Mouse (Mus musculus) heart, postnatal 25 days (tissue): Measurements from ENCODE around the gene Tmem117. TPM values are rescaled to one million over a fixed set of nuclear protein-coding genes. Genes with fewer than 3 reads are reported as not detected.

Source experiments
- DNase-seq: peaks from one replicate; pipeline ENCODE4 v3.0.0; 2022; ENCODE audit warnings: low spot score
- intact Hi-C: fragments of 180-260 bp; cut with DNase I; formaldehyde crosslinking; loops from one replicate; pipeline ENCODE4 v1.15.1; 2025
- total RNA-seq, 2 experiments: library from RNA; stranded (reverse); gene quantifications; 2 replicates each; pipeline ENCODE4 v1.2.3; 2021

The Tmem117 gene
- total RNA-seq, 2 experiments from 2014 or later: 13.4 to 17.2 TPM

DNA sequence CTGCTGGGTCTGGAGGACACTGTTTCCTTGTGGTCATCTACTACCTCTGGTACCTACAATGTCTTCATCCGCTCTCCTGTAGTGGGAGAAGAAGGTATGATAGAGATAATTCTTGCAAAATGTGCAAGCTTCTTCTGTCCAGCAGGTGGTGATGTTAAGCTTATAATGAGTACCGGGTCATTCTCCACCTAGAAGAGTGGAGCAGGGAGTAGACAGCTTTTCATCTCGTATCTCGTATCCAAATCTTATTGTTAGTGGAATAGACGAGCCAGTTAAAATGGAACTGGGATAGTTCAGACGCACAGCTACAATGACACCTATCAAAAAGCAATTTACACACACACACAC is 60.8 kb downstream of the Tmem117 start:
- DNase-seq: no peak
- intact Hi-C loops: no loop called here

DNA sequence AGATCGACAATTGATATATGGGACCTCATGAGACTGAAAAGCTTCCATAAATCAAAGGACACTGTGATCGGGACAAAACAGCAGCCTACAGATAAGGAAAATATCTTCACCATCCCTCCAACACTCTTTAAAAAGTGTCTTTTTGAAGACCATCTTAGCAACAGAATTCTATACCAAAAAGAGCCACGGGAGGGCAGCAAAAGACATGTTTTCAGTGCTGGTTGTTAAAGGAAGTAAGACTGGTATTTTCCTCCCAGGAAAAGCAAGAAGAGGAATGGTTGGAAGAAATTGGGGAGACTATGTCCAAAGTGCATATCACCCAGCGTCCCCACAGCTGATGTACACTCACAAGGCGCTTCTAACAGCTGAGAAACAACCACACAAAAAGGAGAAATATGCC is 93.7 kb downstream of the Tmem117 start:
- intact Hi-C loops: loop anchor here (2.0 kb wide), 1 partner anchor 852 kb away; no protein-coding TSS in a partner anchor
- no peak for DNase-seq

DNA sequence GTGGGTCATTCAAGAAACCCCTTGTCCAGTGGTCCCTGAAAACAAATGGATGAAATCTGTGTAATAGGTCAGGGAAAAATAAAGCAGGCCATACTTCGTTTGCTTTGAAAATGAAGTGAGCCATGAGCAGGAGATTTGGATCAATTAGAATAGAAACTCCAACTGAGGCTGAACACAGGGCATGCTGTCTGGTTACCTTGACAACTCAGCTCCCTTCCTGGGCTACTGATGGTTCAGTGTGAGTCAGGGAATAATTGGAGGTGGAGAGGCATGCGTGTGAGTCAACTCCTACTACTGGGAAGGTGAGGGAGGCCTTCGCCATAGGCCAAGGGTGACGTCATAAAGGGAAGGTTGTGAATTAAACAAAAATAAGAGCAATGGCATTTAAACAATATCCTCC is 103.1 kb downstream of the Tmem117 start:
- intact Hi-C loops: no loop called here
- DNase-seq: no peak

DNA sequence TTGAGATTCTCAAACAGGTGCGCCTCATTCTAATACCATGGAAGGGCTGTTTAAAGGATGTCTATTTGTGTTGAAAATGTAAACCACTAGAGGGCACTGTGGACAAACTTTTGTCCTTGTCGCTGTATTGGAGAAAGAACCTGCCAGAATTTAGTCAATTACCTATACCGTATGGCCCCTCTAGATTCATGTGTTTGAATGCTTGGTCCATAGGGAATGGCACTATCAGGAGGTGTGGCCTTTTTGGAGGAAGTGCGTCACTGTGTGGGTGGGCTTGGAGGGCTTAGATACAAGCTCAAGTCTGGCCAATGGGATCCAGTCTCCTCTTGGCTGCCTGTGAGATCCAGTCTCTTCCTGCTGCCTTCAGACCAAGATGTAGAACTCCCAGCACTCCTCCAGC is 140.2 kb downstream of the Tmem117 start:
- intact Hi-C loops: loop anchor here (2.0 kb wide), 1 partner anchor 806 kb away; no protein-coding TSS in a partner anchor
- no peak for DNase-seq

DNA sequence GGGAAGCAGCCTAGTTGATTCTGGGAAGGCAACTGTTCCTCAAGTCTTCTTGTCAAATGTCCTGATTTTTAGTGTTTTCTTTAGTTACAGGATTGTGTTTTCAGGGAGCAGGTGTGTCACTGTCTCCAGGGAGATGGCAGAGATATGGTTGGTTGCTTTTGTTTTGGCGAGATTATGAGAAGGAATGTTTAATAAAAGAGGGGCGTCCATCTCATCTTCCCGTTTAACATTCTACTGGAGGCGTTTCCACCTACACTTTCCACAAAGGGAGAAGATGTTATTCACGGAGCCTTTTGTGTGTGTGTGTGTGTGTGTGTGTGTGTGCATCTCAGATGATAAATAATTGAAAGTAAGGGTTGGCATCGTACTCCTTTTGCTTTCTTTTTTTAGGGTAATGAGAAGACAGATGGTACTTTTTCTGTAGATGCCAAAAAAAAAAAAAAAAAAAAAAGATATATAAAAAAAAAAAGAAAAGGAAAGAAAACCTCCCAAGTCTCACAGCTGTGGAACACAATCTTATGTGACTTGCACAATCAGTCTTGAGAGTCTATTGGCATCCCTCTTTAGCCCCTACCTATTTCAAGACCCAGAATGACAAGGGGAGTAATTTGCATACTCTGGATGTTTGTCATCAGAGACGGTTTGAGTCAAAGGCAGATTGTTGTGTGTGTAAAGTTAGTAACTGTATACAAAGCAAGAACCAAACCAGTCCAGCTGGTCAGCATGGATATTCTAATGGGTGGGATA is 142.0 kb downstream of the Tmem117 start:
- intact Hi-C loops: no loop called here
- DNase-seq: no peak

DNA sequence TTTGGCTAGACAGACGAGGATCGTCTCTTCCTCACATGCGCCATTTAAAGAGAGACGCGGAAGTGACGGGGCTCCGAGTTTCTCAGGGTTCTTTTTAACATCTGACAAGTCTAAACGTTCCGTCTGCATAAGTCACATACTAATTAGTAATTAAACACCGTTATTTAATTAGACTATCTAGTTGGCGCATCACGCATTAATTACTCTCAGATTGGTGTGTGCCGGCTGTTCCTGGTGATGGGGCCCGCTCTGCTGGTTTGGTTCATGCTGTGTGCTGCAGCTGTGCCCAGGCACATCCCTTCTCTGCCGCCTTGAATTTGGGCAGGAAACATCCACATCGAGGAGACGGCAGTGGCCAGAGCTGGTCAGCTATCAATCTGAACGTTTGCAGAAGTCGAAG is 142.7 kb downstream of the Tmem117 start:
- intact Hi-C loops: no loop called here
- no peak for DNase-seq

DNA sequence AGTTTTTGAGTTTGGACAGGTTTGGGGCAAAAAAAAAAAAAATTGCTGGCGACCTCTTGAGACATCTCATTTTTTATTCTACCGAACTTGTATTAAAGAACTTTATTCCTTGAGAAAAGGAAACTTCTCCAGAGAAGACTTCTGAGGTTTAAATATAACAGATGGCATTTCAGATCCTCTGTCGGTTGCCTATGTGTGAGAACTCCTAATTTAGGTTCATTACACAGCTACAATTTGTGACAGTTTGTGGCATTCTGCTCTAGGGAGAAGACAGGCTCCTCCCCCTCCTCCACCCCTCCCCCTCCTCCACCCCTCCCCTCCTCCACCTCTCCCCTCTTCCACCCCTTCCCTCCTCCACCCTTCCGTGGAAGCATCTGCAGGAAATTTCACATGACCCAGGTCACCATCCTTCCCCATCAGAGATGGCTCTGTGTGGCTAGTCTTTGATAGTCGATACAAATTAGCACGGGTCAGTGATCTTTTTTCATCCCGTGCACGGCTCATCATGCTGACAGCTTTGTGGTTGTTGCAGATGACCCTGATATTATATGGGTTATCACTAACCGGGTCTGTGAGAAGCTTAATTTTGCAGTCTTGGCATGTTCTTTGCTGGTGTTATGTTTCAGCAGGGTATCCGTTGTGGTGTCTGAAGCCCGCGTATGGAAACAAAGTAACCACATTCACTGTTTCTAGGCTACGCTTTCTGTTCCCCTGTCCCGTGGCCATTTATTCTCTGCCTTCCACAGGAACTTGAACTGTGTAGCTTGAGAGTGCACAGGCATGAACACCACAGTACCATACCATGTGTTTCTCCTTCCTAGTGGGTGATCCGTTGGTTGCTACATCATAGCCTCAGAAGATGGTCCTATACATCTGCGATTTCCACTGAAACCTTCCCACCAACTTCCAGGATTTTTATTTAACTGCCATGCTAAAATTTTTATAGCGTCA is 147.4 kb downstream of the Tmem117 start:
- intact Hi-C loops: no loop called here
- no peak for DNase-seq

DNA sequence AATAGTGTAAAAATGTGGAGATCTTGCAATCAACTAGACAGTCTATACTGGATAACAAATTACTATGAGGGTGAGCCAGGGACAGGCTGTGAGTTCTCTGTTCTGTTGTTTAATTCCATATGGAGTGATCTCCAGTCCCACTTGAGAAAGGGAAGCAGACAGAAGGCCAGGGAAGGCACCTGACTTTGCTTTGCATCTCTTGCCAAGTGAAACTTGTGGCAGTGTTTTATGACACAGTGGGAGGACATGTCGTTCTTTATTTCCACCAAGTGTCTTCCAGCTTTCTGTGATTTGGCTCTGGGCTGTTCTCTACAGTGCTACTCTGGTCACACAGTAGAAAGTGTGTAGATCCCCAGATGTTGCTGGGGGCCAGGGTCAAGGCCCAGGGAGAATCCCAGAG is 152.5 kb downstream of the Tmem117 start:
- no peak for DNase-seq
- intact Hi-C loops: no loop called here

DNA sequence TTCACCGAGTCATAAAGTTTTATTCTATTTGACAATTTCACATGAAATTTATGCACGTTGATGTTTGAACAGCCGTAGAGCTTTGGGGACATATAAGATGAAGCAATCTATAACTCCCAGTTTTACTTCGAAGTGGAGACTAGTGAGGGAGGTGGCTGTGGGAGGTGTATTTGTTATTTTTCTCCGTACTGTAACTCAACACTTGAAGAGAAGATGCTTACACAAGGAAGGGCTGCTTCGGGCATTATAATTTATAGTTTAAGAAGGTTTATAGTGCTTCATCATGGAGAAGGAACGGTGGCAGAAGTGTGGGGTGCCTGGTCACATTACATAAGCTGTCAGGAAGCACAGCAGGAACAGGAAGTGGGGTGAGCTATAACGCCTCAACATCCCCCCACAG is 164.4 kb downstream of the Tmem117 start:
- no peak for DNase-seq

DNA sequence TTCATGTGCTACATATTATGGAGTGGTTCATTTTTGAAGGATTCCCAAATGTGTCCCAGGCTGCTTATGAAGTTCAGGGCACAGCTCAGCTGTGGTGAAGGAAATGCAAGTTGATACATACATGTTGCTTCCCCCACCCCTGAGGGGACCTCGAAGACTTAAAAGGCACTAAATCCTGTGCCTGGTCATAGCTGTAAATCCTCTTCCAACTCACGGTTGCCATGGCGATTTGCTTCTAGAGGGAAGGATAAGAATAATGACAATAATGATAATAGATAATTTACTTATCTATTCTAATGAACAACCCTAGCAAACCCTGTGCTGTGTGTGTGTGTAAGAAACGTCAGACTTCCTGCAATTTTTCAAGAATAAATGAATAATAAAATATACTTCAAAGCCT is 166.5 kb downstream of the Tmem117 start:
- DNase-seq: no peak
- intact Hi-C loops: no loop called here

More for the DNA sequence above, 164.4 kb downstream of the Tmem117 start:
- intact Hi-C loops: no loop called here

DNA sequence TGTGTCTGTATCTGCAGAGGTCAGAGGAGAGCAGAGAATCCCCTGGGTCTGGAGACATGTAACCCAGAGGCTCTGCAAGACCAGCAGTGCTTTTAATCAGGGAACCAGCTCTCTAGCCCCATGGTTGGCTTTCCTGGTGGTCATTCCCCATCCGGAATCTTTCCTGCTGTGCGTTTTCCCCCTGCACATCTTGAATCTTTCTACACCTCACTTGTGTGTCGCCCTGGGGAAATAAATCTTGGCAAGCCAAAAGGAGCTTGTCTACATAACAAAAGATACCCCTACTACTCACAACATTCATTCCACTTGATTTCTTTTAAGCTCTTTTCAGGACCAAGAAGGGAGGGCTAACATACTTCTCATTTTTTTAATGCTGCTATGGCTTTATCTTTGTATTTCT is 169.2 kb downstream of the Tmem117 start:
- intact Hi-C loops: no loop called here
- DNase-seq: no peak

DNA sequence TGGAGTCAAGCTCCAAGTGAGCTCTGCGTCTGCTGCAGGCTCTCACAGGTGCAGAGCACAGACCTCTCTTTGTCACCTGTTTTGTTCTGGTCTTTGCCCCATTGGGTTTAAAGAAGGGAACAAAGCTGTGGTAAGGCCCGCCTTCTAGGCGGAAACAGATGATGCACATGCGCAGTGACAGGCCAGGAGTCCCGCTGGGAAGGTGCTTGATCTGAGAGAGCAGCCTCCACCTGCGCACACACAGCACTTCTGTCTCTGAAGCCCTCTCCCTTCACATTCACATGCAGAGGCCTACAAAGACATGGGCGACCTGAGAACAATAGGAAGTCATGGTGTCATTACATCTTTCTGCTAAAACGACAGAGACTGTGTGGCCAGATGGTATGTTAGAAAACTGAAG is 172.4 kb downstream of the Tmem117 start:
- no peak for DNase-seq
- intact Hi-C loops: no loop called here

DNA sequence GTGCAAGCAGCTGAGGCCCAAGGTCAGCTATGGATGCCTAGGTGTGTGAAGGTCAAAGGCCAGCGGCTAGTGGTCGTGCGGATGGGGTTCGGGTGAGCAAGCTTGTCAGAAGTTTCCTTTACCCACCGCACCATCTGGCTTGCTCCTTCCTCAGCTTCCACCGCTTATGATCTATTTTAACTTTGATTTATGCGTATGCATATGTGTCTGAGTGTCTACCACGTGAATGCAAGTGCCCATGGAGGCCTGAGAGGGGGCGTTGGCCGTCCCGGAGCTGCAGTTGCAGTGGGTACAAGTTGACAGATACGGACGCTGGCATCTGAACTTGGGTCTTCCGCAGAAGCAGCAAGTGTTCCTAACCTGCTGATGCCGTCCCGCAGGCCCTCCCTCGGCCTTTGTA is 173.8 kb downstream of the Tmem117 start:
- no peak for DNase-seq
- intact Hi-C loops: no loop called here

DNA sequence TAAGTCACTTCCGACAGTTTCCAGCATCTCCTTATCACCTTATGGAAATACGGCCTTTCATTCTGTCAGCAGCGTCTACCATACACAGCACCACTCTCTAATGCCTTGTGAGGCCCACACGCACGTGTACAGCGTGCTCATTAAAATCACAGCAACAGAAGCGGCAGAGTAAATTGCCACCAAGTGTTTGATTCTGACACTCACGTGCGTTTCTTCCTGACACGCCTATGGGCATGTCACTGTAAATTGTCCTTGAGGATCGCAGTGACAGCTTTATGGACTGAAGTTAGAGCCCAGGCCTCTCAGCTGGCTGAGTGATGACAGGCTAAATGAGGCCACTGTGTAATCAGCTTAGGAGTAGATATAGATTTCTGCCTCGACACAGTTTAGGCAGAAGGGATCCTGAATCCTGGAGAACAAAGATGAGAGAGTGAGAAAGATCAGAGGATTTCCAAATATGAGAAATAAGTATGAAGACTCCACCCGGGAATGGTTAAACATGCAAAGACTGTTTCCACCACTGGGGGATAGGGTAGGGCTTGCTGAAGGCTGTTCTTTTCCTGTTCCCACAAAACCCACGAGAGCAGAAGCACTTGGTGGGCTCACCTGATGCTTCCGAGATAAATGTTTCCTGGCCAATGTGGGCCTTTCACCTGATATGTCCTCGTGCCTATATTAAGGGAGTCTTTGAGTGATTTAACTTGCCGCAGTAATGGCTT is 174.8 kb downstream of the Tmem117 start:
- intact Hi-C loops: no loop called here
- DNase-seq: no peak

DNA sequence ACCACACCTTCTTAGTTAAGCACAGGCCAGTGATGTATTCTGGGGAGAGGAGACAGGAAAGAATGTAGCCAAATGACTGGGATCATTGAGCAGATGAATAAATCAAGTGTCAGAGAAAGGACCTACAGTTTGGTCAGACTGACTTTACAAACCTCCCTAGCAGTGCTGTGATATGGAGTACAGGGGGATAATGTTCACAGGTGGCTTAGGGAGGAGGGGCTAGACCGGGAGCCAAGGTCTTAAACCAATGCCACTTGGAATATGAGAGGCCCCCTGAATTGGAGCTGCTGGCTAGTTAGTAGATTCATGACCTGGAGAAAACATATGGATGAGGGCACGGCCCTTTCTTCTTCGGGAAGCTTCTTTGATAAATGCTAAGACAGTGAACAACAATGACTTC is 177.0 kb downstream of the Tmem117 start:
- intact Hi-C loops: no loop called here
- DNase-seq: no peak

DNA sequence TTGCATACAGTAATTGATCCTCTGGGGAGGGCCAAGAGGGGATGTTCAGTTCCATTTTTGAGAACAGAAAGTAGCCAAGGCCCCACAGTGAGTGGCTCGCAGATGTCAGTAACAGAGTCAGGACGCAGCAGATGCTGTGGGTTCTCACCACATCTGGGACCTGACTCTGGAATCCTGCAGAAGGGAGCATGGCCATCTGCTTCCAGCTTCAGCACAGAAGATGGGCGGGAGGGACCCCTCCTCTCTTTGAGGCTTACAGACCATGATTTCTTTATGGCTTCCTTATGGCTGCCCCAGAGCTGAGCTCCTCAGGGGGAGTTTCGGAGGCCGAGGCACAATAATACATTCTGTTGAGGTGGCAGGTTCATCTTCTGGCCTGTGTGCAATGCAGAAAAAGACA is 182.5 kb downstream of the Tmem117 start:
- DNase-seq: no peak
- intact Hi-C loops: no loop called here

DNA sequence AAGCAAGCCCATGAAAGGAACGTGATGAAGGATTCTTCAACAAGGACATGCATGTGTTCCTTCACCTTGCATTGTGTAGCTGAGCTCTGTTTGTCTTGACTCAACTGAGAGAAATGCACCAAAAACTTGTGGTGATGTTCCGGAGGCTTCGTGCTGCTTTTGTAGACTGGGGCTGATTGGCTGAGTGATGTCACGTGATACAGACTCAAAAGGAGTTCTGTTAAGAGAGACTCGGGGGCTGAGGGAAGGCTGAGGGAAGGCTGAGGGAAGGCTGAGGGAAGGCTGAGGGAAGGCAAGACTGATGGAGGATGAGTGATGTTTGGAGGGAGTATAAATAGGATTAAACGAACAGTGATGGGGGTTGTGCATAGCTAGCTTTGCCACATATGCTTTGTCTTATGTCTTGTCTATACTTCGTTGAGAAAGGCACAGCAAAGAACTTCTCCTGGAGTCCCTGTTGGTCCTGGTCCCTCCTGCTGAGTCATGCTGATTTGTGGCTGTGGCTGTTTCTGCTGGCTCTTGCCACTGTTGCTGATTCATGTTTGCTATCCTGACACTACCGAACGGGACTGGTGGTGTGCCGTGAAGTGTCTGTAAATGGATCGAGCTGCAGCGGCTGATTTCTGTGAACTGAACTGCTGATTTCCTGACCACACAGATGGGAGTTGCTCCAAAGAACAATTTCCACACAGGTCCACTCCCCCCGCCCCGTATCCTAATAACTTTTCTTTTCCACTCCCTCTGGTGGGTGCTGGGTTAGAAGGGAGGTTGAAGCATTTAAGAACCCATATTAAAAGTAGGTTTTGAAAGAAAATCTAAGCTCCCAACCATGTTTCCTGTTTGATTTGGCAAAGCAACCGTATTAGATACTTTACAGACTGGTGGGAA is 185.4 kb downstream of the Tmem117 start:
- intact Hi-C loops: no loop called here
- no peak for DNase-seq

DNA sequence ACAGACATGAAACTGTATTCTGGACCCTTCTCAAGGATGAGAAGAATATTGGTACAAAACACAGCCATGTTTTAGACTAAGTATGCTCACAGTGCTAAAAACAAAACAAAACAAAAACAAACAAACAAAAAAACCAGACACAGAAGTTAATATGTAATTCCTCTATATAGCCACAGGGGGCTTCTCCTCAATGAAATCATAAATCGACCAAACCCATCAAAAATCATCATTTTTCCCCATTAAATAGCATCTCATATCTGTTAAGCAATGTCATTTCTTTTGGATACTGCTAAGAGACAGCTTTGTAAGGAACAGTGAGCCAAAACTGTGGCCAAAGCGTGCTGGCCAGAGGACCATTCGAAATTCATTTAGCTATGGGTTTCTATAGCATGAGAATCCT is 206.6 kb downstream of the Tmem117 start:
- no peak for DNase-seq
- intact Hi-C loops: no loop called here

DNA sequence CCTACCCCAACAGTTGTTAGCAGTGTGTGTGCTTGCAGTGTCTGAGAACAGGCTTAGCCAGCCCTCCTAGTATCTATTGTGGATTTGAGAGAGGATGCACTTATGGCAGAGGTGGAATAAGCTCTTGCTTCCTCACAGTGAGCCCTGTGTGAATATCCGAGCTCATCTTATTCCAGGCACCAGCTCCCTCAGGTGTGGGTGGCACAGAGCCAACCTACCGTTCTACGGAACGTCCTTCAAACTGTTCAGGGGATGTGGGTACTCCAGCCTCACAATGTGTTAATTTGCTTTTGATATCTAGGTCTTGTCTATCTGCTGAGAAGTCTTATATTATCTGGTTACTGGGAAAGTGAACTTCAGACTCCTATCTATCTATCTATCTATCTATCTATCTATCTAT is 209.6 kb downstream of the Tmem117 start:
- intact Hi-C loops: no loop called here
- DNase-seq: no peak

DNA sequence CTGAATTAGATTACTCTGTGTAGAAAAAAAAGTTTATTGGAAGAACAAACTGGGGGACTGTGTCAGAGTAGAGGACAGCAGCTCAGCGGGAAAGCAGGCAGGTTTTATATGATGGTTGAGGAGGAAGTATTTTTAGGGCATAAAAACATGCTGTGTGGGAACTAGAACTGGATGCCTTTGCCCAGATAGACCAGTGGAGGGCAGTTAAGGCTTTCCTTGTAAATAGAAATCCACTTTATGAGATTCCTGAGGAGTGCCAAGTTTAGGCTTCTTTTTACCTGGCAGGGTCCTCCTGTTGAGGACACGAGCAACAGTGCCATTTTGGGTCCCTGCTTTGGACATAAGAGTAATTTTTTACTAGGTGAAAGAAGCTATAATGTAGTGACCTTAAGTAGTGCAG is 218.5 kb downstream of the Tmem117 start:
- intact Hi-C loops: no loop called here
- no peak for DNase-seq
